In the genomic region with DNA sequence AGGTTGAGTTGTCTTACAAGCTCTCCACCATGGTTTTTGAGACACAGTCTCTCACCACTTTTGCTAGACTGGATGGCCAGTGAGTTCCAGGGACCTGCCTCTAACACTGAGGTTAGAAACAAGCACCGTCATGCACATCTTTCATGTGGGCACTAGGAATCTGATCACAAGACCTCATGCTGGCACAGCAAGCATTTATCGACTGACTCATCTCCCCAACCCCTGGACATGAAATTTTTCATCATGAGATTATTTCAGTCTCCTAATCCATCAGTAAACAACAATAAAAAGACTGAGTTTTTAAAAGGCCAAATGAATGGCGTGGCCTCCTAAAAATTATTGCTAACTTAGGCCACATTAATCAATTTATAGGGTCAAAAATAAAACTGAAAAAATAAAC, we compare ENCODE assay signal across 20 mouse cellular contexts.
"Had no signal": no experiment of that assay in that cellular context is flagged by ENCODE, and none has a peak within 500 bp of the region (broad histone marks: within the 10 kb centered on the region; RNA-seq: fewer than 3 reads in every experiment).

No protein-coding gene starts in this region.

- H3K4me2 ChIP-seq: lung, embryonic 15.5 days; midbrain, embryonic 12.5 days; neural tube, embryonic 13.5 days; neural tube, embryonic 15.5 days had no signal

- H3K9me3 ChIP-seq: lung, embryonic 15.5 days; megakaryocyte, embryonic 14.5 days; midbrain, embryonic 12.5 days; neural tube, embryonic 13.5 days; neural tube, embryonic 15.5 days had no signal

- ATAC-seq: liver, postnatal 0 days; lung, postnatal 0 days had no signal

- H3K36me3 ChIP-seq: lung, embryonic 15.5 days; midbrain, embryonic 12.5 days; neural tube, embryonic 13.5 days; neural tube, embryonic 15.5 days had no signal

- H3K27me3 ChIP-seq: lung, embryonic 15.5 days; midbrain, embryonic 12.5 days; neural tube, embryonic 13.5 days; neural tube, embryonic 15.5 days had no signal

- H3K4me3 ChIP-seq: lung, embryonic 15.5 days; megakaryocyte, embryonic 14.5 days; midbrain, embryonic 12.5 days; neural tube, embryonic 13.5 days; neural tube, embryonic 15.5 days had no signal

- DNase-seq: liver, postnatal 0 days; lung, adult 2 months; lung, postnatal 14 days; lung, postnatal 36 days; midbrain, embryonic 14.5 days; retina, postnatal 1 day; right cerebral cortex, adult 18-20 months; right cerebral cortex, postnatal 25 days; right cerebral cortex, postnatal 4 days; spleen, adult 18-20 months; thymus, adult 18-20 months; thymus, postnatal 14 days; thymus, postnatal 36 days had no signal

- H3K27ac ChIP-seq: lung, embryonic 15.5 days; macrophage; midbrain, embryonic 12.5 days; neural tube, embryonic 13.5 days; neural tube, embryonic 15.5 days had no signal

- H3K9ac ChIP-seq: liver, postnatal 0 days; lung, embryonic 15.5 days; midbrain, embryonic 12.5 days; neural tube, embryonic 13.5 days; neural tube, embryonic 15.5 days had no signal

- H3K4me1 ChIP-seq: megakaryocyte, embryonic 14.5 days had no signal
